Mouse (Mus musculus) MEL (cell line): ENCODE results near the gene Zfp809. TPM values are rescaled to one million over a fixed set of nuclear protein-coding genes. Genes with fewer than 3 reads are reported as not detected.
A peak's percentile ranks its signal among the peaks of the same experiment; 100 is the strongest.

Experiments
- DNase-seq: peaks from one replicate; pipeline ENCODE4 v3.0.0; 2011; ENCODE audit warnings: low read depth, low spot score
- H3K27ac ChIP-seq: 2 replicates; pipeline ENCODE4 v1.5.1; 2012; ENCODE audit warnings: low read depth, mild to moderate bottlenecking, control low read depth, low read length, moderate library complexity; ENCODE audit not compliant: control insufficient read depth
- H3K27me3 ChIP-seq, 2 experiments: fragments of 150-350 bp in 1 of 2; sonication (generic) in 1 of 2; 2 replicates each; pipeline ENCODE4 v1.6.1; 2012; ENCODE audit warnings: low read length in 2 of 2, mild to moderate bottlenecking in 2 of 2, improper control_type of control experiment in 1 of 2, moderate library complexity in 1 of 2; ENCODE audit not compliant: insufficient read depth in 2 of 2, control insufficient read depth in 1 of 2
- H3K36me3 ChIP-seq, 2 experiments: 2 replicates each; pipeline ENCODE4 v1.6.1; 2012 to 2014; ENCODE audit warnings: low read length in 2 of 2, improper control_type of control experiment in 1 of 2, inconsistent platforms in 1 of 2, mild to moderate bottlenecking in 1 of 2; ENCODE audit not compliant: insufficient read depth in 2 of 2, control insufficient read depth in 1 of 2
- H3K4me1 ChIP-seq, 2 experiments: fragments of 150-350 bp in 1 of 2; sonication (generic) in 1 of 2; 2 replicates each; pipeline ENCODE4 v1.6.1; 2012; ENCODE audit warnings: low read length in 2 of 2, improper control_type of control experiment in 1 of 2, mild to moderate bottlenecking in 1 of 2; ENCODE audit not compliant: insufficient read depth in 2 of 2, control insufficient read depth in 1 of 2
- H3K4me3 ChIP-seq, 2 experiments: fragments of 150-350 bp in 1 of 2; sonication (generic) in 1 of 2; 2 replicates each; pipeline ENCODE4 v1.5.1; 2012; ENCODE audit warnings: low read depth in 2 of 2, low read length in 2 of 2, mild to moderate bottlenecking in 2 of 2, moderate library complexity in 2 of 2, control low read depth in 1 of 2, improper control_type of control experiment in 1 of 2; ENCODE audit not compliant: control insufficient read depth in 1 of 2, insufficient read depth in 1 of 2
- H3K79me2 ChIP-seq: 2 replicates; pipeline ENCODE4 v1.6.1; 2012; ENCODE audit warnings: mild to moderate bottlenecking, low read length, moderate library complexity; ENCODE audit not compliant: control insufficient read depth, poor library complexity, insufficient read depth
- H3K9ac ChIP-seq: 2 replicates; pipeline ENCODE4 v1.6.1; 2012; ENCODE audit warnings: low read depth, mild to moderate bottlenecking, control low read depth, low read length, moderate library complexity; ENCODE audit not compliant: control insufficient read depth, poor library complexity, severe bottlenecking
- H3K9me3 ChIP-seq: fragments of 150-350 bp; sonication (generic); replicated peaks from 2 replicates; pipeline ENCODE4 v1.6.1; 2012; ENCODE audit warnings: mild to moderate bottlenecking, low read length, improper control_type of control experiment, moderate library complexity; ENCODE audit not compliant: insufficient read depth
- CHD2 ChIP-seq: IDR thresholded peaks from 2 replicates; pipeline ENCODE4 v1.6.1; 2011; ENCODE audit warnings: low read length, improper control_type of control experiment
- CTCF ChIP-seq, 3 experiments: IDR thresholded peaks in 2 of 3; conservative IDR thresholded peaks in 1 of 3; 2 replicates each; pipeline ENCODE4 v1.5.1; 2011 to 2012; ENCODE audit warnings: low read length in 3 of 3, low read depth in 2 of 3, mild to moderate bottlenecking in 2 of 3, improper control_type of control experiment in 1 of 3, inconsistent platforms in 1 of 3, mixed read lengths in 1 of 3, moderate library complexity in 1 of 3; ENCODE audit not compliant: control insufficient read depth in 1 of 3, insufficient read depth in 1 of 3, poor library complexity in 1 of 3, severe bottlenecking in 1 of 3
- ELF1 ChIP-seq: IDR thresholded peaks from 2 replicates; pipeline ENCODE4 v1.6.1; 2014; ENCODE audit warnings: low read depth, mild to moderate bottlenecking, inconsistent platforms, low read length, improper control_type of control experiment, moderate library complexity
- EP300 ChIP-seq, 2 experiments: IDR thresholded peaks; 2 replicates each; pipeline ENCODE4 v1.6.1; 2011; ENCODE audit warnings: improper control_type of control experiment in 2 of 2, low read length in 2 of 2, low read depth in 1 of 2, mild to moderate bottlenecking in 1 of 2
- ETS1 ChIP-seq: IDR thresholded peaks from 2 replicates; pipeline ENCODE4 v1.6.1; 2012; ENCODE audit warnings: low read depth, mild to moderate bottlenecking, inconsistent platforms, low read length, improper control_type of control experiment, moderate library complexity
- GATA1 ChIP-seq: IDR thresholded peaks from 2 replicates; pipeline ENCODE4 v1.6.1; 2011; ENCODE audit warnings: low read depth, low read length, improper control_type of control experiment
- HCFC1 ChIP-seq: IDR thresholded peaks from 2 replicates; pipeline ENCODE4 v1.6.1; 2012; ENCODE audit warnings: low read depth, mild to moderate bottlenecking, inconsistent platforms, low read length, improper control_type of control experiment, moderate library complexity
- JUND ChIP-seq: IDR thresholded peaks from 2 replicates; pipeline ENCODE4 v1.6.1; 2011; ENCODE audit warnings: low read depth, mild to moderate bottlenecking, improper control_type of control experiment, low read length
- MAFK ChIP-seq: IDR thresholded peaks from 2 replicates; pipeline ENCODE4 v1.6.1; 2011; ENCODE audit warnings: low read depth, mild to moderate bottlenecking, low read length, improper control_type of control experiment, borderline replicate concordance
- MAX ChIP-seq: IDR thresholded peaks from 2 replicates; pipeline ENCODE4 v1.6.1; 2011; ENCODE audit warnings: low read length, improper control_type of control experiment
- MAZ ChIP-seq: IDR thresholded peaks from 2 replicates; pipeline ENCODE4 v1.6.1; 2012; ENCODE audit warnings: low read depth, mild to moderate bottlenecking, inconsistent platforms, low read length, improper control_type of control experiment
- MEF2A ChIP-seq: IDR thresholded peaks from 2 replicates; pipeline ENCODE4 v1.6.1; 2014; ENCODE audit warnings: low read depth, mild to moderate bottlenecking, inconsistent platforms, low read length, improper control_type of control experiment; ENCODE audit not compliant: poor library complexity, insufficient replicate concordance, severe bottlenecking; ENCODE audit errors: extremely low read depth
- MXI1 ChIP-seq: IDR thresholded peaks from 2 replicates; pipeline ENCODE4 v1.6.1; 2011; ENCODE audit warnings: mild to moderate bottlenecking, low read depth, low read length, improper control_type of control experiment
- MYC ChIP-seq: IDR thresholded peaks from 2 replicates; pipeline ENCODE4 v1.6.1; 2011; ENCODE audit warnings: low read depth, mild to moderate bottlenecking, low read length, improper control_type of control experiment, moderate library complexity
- NELFE ChIP-seq: IDR thresholded peaks from 2 replicates; pipeline ENCODE4 v1.6.1; 2011; ENCODE audit warnings: low read depth, low read length, improper control_type of control experiment
- POLR2A ChIP-seq, 2 experiments: IDR thresholded peaks; 2 replicates each; pipeline ENCODE4 v1.6.1; 2011 to 2012; ENCODE audit warnings: low read length in 2 of 2, mild to moderate bottlenecking in 2 of 2, control low read depth in 1 of 2, improper control_type of control experiment in 1 of 2, low read depth in 1 of 2, moderate library complexity in 1 of 2; ENCODE audit not compliant: control insufficient read depth in 1 of 2, insufficient read depth in 1 of 2, poor library complexity in 1 of 2
- POLR2AphosphoS2 ChIP-seq: IDR thresholded peaks from 2 replicates; pipeline ENCODE4 v1.6.1; 2011; ENCODE audit warnings: low read length, improper control_type of control experiment
- POLR2AphosphoS5 ChIP-seq: IDR thresholded peaks from 2 replicates; pipeline ENCODE4 v1.6.1; 2012; ENCODE audit warnings: low read depth, borderline replicate concordance, mild to moderate bottlenecking, inconsistent platforms, low read length, moderate library complexity, mixed read lengths
- RAD21 ChIP-seq: IDR thresholded peaks from 2 replicates; pipeline ENCODE4 v1.6.1; 2011; ENCODE audit warnings: mild to moderate bottlenecking, low read depth, low read length, improper control_type of control experiment
- RCOR1 ChIP-seq: IDR thresholded peaks from 2 replicates; pipeline ENCODE4 v1.6.1; 2012; ENCODE audit warnings: low read depth, mild to moderate bottlenecking, inconsistent platforms, low read length, improper control_type of control experiment
- SIN3A ChIP-seq: IDR thresholded peaks from 2 replicates; pipeline ENCODE4 v1.6.1; 2012; ENCODE audit warnings: low read length, improper control_type of control experiment, inconsistent platforms
- TAL1 ChIP-seq: IDR thresholded peaks from 2 replicates; pipeline ENCODE4 v1.6.1; 2012; ENCODE audit warnings: mild to moderate bottlenecking, inconsistent platforms, low read length, moderate library complexity, mixed read lengths
- TBP ChIP-seq: IDR thresholded peaks from 2 replicates; pipeline ENCODE4 v1.8.0; 2011; ENCODE audit warnings: low read depth, low read length, improper control_type of control experiment
- TCF12 ChIP-seq: IDR thresholded peaks from 2 replicates; pipeline ENCODE4 v1.6.1; 2014; ENCODE audit warnings: low read depth, mild to moderate bottlenecking, inconsistent platforms, low read length, improper control_type of control experiment, moderate library complexity
- UBTF ChIP-seq: IDR thresholded peaks from 2 replicates; pipeline ENCODE4 v1.6.1; 2012; ENCODE audit warnings: low read depth, mild to moderate bottlenecking, inconsistent platforms, low read length, improper control_type of control experiment, moderate library complexity, borderline replicate concordance; ENCODE audit not compliant: insufficient read depth
- USF1 ChIP-seq: IDR thresholded peaks from 2 replicates; pipeline ENCODE4 v1.6.1; 2014; ENCODE audit warnings: low read depth, mild to moderate bottlenecking, inconsistent platforms, low read length, improper control_type of control experiment, moderate library complexity
- USF2 ChIP-seq, 2 experiments: IDR thresholded peaks; 2 replicates each; pipeline ENCODE4 v1.6.1; 2011 to 2012; ENCODE audit warnings: improper control_type of control experiment in 2 of 2, low read length in 2 of 2, borderline replicate concordance in 1 of 2, inconsistent platforms in 1 of 2, low read depth in 1 of 2, mild to moderate bottlenecking in 1 of 2; ENCODE audit not compliant: insufficient read depth in 1 of 2
- ZC3H11A ChIP-seq: IDR thresholded peaks from 2 replicates; pipeline ENCODE4 v1.6.1; 2012; ENCODE audit warnings: low read depth, mild to moderate bottlenecking, inconsistent platforms, low read length, improper control_type of control experiment
- ZKSCAN1 ChIP-seq: IDR thresholded peaks from 2 replicates; pipeline ENCODE4 v1.6.1; 2012; ENCODE audit warnings: low read depth, mild to moderate bottlenecking, inconsistent platforms, low read length, improper control_type of control experiment, moderate library complexity
- ZMIZ1 ChIP-seq: IDR thresholded peaks from 2 replicates; pipeline ENCODE4 v1.6.1; 2012; ENCODE audit warnings: low read depth, mild to moderate bottlenecking, inconsistent platforms, low read length, improper control_type of control experiment, moderate library complexity
- ZNF384 ChIP-seq: IDR thresholded peaks from 2 replicates; pipeline ENCODE4 v1.6.1; 2012; ENCODE audit warnings: low read depth, mild to moderate bottlenecking, inconsistent platforms, low read length, improper control_type of control experiment
- polyA plus RNA-seq, 2 experiments: library from polyadenylated mRNA; stranded (reverse) in 1 of 2; unstranded in 1 of 2; fragments of >175 nt in 1 of 2; fragments of >200 nt in 1 of 2; gene quantifications; 2 replicates each; pipeline versions ENCODE4 v1.2.1 to v1.2.4; 2012; ENCODE audit warnings: low replicate concordance in 2 of 2, low read depth in 1 of 2; ENCODE audit not compliant: insufficient read length in 2 of 2, insufficient read depth in 1 of 2, missing spikeins in 1 of 2
- total RNA-seq: library from RNA; depleted of rRNA; stranded (reverse); fragments of 300-350 nt; gene quantifications from 2 replicates; pipeline ENCODE4 v1.2.3, GENCODE M21; 2012

Gene Zfp809
- total and polyA plus RNA-seq, 3 experiments: 67.8 to 101 TPM; not detected in 1

DNA sequence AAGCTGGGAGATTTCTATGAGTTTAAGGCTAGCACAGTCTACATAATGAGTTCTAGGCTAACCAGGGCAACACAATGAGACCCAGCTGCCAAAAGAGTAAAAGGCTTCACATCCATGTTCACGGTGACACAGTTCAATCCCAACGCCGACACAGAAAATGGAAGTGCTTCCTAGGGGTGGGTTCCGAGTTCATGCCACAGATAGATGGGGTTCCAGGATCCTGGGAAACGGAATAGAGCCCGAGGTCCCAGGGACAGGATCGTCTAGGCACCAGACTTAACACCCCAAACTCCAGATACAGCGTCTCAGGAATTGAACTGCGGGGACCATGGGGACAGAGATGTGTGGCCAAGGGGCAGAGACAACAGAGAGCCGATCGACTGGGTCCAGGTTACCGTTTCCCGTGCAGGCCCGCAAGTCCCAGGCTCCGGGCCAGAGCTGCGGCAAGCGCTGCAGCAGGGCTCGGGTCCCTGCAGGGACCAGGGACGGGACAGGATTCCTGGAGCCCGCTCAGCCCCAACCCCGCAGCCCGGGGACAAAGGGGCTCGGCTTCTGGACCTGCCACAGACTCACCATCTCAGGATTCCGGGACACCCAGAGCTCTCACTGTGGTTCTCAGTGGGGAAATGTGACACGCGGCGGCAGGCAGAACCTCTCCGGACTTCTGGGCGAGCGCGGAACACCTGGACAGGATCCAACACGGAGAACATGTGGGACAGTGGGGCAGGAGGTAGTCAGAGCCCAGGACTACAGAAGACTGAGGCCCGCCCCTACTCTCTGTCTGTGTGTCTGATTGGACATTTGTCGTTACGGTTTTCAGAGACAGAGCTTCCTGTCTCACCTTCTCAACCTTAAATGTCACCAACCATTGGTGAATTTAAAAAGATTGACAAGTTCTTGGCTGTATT, 33.9 kb downstream of the Zfp809 start, which contains the start of gene Zfp599:
TSS of gene Zfp599 (minus strand) at position 712 of the 908 bp plus-strand sequence.
- H3K27ac ChIP-seq: peak within 1 kb of the TSS; percentile 16

DNA sequence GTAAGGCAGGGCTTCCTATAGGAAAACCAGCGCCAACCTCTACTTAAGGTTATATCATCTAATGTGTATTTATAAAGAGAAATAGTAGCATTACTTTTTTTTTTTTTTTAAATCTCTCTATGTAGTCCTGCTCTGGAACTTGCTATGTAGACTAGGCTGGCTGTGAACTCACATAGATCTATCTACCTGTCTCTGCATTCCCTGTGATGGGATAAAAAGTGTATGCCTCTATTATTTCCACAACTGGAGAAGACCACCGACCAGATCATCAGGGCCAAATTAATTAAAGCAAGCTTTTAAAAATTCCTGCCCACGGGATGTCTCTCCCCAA, 34.5 kb downstream of the Zfp809 start:
- peak overlapping the region; percentile 8; the same call in 1 of the 2 replicates for H3K27ac ChIP-seq
- H3K9ac ChIP-seq: peak overlapping the region; percentile 58
- H3K27me3 ChIP-seq: no peaks in the 10 kb centered on the region
- DNase-seq: no peak
- H3K4me1 ChIP-seq: peaks cover 29 to 35% of the 10 kb centered on the region in 2 experiments
- H3K79me2 ChIP-seq: peaks cover 17% of the 10 kb centered on the region
- peak overlapping the region; percentile 67 to 89 for H3K4me3 ChIP-seq
- peaks cover 20 to 42% of the 10 kb centered on the region in 2 experiments for H3K36me3 ChIP-seq
- H3K9me3 ChIP-seq: no peaks in the 10 kb centered on the region
- TF ChIP-seq ZC3H11A (0 out of 2 replicates have a peak, but pooled peaks have one; percentile 12), TAL1 (no peak), MAFK (no peak), GATA1 (no peak), POLR2AphosphoS5 (no peak), ELF1 (no peak), NELFE (no peak), TCF12 (no peak), EP300 (IDR thresholded peaks at IDR 0.05; ENCODE audit: low read depth in 1 of 2, low read length in 2 of 2) (no peak), ZKSCAN1 (no peak), TBP (no peak), RCOR1 (peak; percentile 32; the same call in 1 of the 2 replicates), CTCF (IDR thresholded peaks at IDR 0.05 in 2 of 3, conservative IDR thresholded peaks at IDR 0.05 in 1 of 3; ENCODE audit: control insufficient read depth in 1 of 3, insufficient read depth in 1 of 3, low read depth in 2 of 3, low read length in 3 of 3, poor library complexity in 1 of 3, severe bottlenecking in 1 of 3) (no peak), RAD21 (no peak), CHD2 (peak; percentile 66), MYC (0 out of 2 replicates have a peak, but pooled peaks have one; percentile 28), SIN3A (peak; percentile 90), JUND (0 out of 2 replicates have a peak, but pooled peaks have one; percentile 22), MAX (no peak), ZNF384 (peak; percentile 88)

More for the DNA sequence above, 33.9 kb downstream of the Zfp809 start, which contains the start of gene Zfp599:
- H3K27me3 ChIP-seq: no peaks in the 10 kb centered on the region
- peak; percentile 98 for TF ChIP-seq NELFE
- TF ChIP-seq POLR2A (IDR thresholded peaks at IDR 0.05; ENCODE audit: control insufficient read depth in 1 of 2, insufficient read depth in 1 of 2, low read depth in 1 of 2, low read length in 2 of 2, poor library complexity in 1 of 2): peak; percentile 78 to 100; a peak in 3 of 4 replicates
- TF ChIP-seq USF1: peak; percentile 60; the same call in 1 of the 2 replicates
- TF ChIP-seq GATA1: peak; percentile 22; the same call in 1 of the 2 replicates
- TF ChIP-seq CHD2: no peak; the same call in 1 of the 2 replicates
- TF ChIP-seq MXI1: peak; percentile 97
- no peak for TF ChIP-seq ZKSCAN1
- TF ChIP-seq MAZ: peak; percentile 71; the same call in 1 of the 2 replicates
- peak; percentile 73 for TF ChIP-seq TCF12
- TF ChIP-seq ETS1: peak; percentile 50; the same call in 1 of the 2 replicates
- TF ChIP-seq MEF2A: no peak
- TF ChIP-seq ZNF384: no peak
- TF ChIP-seq SIN3A: peak; percentile 98
- TF ChIP-seq USF2 (IDR thresholded peaks at IDR 0.05; ENCODE audit: borderline replicate concordance in 1 of 2, insufficient read depth in 1 of 2, low read depth in 1 of 2, low read length in 2 of 2): 0 out of 4 replicates have a peak, but pooled peaks of 1 of the 2 experiments have one; percentile 9
- TF ChIP-seq HCFC1: peak; percentile 81
- TF ChIP-seq POLR2AphosphoS2: peak; percentile 98
- peak; percentile 86 for TF ChIP-seq ELF1
- TF ChIP-seq TBP: peak; percentile 94
- TF ChIP-seq ZMIZ1: peak; percentile 96
- no peak for TF ChIP-seq ZC3H11A
- peak; percentile 74; the same call in 1 of the 2 replicates for TF ChIP-seq UBTF
- peak; percentile 94 for TF ChIP-seq MYC
- TF ChIP-seq MAX: peak; percentile 90
- TF ChIP-seq POLR2AphosphoS5: no peak
- TF ChIP-seq, all 39 proteins: peak for 18
- H3K36me3 ChIP-seq: peaks cover 26 to 42% of the 10 kb centered on the region in 2 experiments
- H3K79me2 ChIP-seq: peaks cover 17% of the 10 kb centered on the region
- peaks cover 29 to 35% of the 10 kb centered on the region in 2 experiments for H3K4me1 ChIP-seq
- no peaks in the 10 kb centered on the region for H3K9me3 ChIP-seq
- peak within 1 kb of the TSS; percentile 70 for H3K9ac ChIP-seq
- peak; percentile 100 for DNase-seq
- H3K4me3 ChIP-seq: peak within 1 kb of the TSS; percentile 67 to 89
